Mouse (Mus musculus): ENCODE results near the gene Rptor. TPM values are rescaled to one million over a fixed set of nuclear protein-coding genes. Genes with fewer than 3 reads are reported as not detected.
A peak's percentile ranks its signal among the peaks of the same experiment; 100 is the strongest.

Gene Rptor
- total RNA-seq, 2 experiments from 2014 or later = 42.8 to 47.5 TPM

DNA sequence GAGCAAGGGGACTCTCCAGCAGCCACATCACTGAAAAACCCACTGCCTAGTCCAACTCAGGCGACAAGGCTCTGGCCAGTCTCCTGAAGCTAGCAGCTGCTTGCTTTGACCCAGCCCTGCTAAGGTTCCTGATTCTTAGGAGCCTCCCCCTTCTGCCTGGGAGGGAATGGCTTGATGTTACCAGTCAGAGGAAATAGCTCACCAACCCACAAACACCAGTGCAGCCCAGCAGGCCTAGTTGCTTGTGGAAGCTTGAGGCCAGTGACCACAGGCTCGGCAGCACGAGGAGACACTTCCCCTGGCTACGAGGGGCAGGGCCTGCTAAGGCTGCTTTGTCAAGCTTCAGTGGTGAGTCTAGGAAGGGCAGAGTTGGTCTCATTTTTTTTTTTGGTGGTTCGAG, 322.5 kb downstream of the Rptor start:
- DNase-seq (ENCODE audit: low spot score in 2 of 2) = no peak

DNA sequence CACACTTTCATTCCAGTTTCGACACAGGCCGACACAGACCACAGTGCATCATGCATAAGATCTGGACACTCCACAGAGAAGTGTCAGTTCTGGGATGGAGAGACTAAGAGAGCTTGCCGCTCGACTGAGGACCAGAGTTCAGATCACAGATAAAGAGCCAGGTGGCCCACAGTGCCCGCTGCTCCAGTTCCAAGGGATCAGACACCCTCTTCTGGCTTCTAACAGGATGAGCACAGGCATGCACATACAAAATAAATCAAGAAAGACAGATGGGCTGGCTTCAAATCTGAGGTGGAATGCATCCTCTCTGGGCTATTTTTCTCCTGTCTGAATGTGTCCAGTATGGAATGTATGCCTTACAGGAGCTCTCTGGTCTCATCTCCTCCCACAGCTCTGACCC, 324.1 kb downstream of the Rptor start:
- no peak for DNase-seq (ENCODE audit: low spot score in 2 of 2)

DNA sequence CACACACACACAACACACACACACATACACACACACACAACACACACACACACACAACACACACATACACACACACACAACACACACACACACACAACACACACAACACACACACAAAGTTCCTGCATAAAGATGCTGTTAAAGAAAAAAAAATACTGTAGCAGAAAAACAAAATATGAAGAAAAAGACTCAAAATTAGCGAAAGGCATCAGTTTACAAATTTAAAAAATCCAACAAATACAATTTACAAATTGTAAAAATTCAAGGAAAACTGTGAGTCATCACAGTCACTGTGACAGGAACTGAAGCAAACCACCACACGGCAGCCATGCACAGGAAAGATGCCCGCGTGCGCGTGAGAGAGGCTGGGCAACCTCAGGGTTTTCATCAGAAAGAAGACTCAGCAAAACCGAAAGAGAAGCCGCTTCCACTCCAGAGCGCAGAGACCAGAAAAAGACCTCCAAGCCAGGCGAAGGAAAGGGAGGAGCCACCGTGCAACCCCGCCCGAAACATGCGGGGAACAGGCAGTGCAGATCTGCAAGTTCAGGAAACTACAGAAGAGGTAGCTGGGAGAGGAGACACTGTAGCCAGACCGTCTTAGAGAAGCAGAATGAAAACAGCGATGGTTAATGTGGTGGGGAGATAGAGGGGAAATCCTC, 325.4 kb downstream of the Rptor start:
- DNase-seq (ENCODE audit: low spot score in 2 of 2) = no peak

DNA sequence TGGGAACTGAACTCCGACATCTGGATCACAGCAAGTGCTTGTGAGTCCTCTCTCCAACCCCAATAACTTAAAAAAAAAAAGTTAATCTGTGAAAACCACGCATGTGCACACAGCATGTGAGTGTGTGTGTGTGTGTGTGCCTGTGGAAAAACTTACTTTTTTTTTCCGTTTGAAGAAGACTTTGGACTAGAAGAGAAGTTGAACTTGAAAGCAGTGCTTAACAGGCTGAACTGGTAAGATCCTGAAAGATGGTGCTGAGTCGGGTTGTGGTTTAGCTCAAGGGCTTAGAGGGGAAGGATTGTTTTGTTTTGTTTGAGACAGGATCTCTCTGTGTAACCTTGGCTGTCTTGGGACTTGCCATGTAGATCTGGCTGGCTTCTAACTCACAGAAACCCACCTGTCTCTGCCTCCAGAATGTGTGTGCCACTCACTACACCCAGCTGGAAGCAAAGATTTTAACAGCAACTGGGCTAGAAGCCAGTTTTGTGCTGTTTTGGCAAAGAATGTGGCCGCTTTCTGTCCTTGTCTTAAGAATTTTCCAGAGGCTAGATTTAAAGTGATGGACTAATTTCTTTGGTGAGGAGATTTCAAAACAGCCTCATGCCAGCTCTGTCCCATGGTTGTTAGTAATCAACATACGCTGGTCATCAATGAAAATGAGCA, 327.0 kb downstream of the Rptor start:
- DNase-seq (ENCODE audit: low spot score in 2 of 2) = no peak

DNA sequence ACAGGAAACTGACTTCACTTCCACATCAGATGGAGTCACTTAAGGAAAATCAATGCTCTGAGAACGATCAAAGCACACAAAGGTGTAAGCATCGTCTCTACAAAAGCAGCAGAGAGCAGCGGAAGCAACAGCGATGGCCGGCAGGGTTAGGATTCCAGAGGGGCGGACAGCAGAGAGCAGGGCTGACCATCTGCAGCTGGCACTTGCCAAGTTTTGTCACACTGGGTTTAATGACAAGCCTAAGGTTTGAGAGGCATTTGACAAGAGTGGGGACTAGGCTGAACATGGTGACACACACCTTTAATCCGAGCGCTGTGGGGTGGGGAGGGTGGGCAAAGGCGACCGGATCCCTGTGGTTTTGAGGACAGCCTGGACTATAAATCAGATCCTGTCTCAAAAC, 329.1 kb downstream of the Rptor start:
- no peak for DNase-seq (ENCODE audit: low spot score in 2 of 2)

DNA sequence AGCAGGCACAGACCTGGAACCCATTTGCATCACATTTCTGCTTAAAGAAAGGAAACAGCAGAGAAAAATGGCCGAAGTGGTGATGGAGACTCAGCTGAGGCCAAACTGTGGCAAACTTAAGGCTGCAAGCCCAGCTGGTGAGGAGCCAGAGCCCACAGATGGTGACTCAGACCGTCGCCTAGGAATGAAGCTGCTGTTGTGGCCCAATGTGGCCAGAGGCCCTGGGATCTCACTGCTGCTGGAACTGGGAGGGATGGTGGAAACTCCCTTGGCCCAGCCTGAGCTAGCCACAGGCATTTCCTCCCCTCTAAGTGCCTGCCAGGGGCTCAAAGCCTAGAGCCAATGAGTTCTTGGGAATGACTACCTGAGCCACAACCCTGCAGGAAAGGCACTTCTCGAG, 330.4 kb downstream of the Rptor start:
- DNase-seq (ENCODE audit: low spot score in 2 of 2) = peak in 1 of 2 experiments; percentile 49

DNA sequence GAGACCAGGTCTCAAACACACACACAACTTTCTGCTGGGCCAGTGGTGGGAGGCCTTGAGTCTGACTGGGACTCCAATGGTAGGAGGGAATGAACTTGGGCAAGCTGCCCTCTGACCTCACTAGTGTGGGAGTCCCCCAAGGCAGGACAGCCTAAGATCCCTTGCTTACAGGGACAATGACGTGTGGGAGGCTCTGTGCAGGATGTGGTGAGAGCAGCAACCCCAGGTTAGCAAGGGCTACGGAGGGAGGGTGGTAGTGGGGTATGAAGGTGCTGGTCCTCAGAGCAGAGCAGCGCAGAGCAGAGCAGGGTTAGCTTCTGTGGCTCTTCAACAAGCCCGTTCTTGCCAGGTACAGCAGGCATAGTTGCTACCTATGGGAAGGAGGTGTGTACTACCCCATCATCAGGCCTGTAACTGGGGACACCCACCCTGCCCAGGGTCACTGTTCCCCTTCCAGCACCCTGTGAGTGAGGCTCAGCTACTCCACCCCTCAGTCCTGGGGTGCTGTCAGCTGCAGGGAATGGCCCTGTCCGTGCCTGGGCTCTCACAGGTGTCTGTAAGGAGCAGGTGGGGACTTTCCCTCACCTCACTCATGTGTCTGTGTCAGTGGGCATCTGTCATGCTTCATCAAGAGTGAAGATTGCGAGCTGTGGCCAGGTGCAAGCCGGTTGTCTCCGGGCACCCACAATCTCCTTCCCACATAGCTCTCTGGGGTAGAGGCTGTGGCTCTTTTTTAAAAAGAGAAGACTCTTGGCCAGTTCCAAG, 331.3 kb downstream of the Rptor start:
- DNase-seq (ENCODE audit: low spot score in 2 of 2) = no peak

DNA sequence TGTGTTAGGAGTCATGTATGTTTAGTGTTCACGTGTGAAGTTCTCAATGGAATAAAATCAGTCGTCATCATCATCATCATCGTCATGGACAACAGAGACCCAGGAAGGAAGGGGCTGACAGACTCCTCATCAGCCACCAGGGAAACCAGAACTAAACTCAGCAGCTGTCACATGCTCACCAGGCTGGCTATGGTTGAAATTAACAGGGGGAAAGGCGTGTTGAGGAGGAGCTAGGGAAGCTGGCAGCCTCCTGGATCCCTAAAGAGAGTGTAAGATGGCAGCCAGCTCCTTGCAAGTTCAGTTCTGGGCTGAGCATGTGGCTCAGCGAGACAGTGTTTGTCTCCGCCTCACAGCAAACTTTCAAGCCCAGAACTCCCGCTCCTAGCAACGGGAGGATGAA, 332.1 kb downstream of the Rptor start:
- DNase-seq (ENCODE audit: low spot score in 2 of 2) = no peak

DNA sequence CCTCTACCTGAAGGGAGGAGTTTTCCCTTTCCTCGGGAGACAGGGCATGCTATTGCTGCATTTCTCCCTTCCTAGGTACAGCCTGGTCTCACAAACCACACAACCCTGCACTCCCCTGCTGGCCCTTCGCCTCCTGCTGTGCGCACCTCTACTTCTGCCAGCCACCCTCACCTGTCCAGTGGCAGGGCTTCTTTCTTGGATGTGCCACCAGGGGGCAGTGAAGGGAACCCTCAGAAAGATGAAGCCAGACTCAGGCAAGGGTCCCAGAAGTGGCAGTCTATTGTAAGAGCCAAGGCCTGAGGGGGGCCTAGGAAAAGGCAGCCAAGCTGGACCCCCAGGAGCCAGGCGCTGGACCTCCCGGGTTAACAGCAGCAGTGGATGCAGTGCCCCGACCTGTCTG, 332.8 kb downstream of the Rptor start:
- DNase-seq (ENCODE audit: low spot score in 2 of 2) = peak in 1 of 2 experiments; percentile 66

DNA sequence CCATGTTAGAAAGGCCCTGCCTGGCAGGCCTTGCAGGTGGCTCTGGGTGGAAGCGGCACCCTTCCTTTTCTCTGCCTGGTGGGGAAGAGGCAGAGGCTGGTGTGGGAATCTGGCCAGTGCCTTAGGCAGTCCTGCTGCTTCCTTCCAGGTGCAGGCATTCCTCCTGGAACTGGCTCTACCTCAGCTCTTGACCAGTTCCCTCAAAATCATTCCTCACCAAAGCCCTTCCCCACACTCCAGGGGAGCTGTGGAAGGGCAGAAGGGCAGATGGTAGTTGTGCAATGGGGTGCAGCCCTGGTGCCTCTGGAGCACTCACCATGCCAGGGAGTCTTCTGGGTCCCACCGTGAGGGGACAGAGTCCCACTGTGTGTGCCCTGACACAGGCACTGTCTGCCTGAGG, 333.8 kb downstream of the Rptor start:
- no peak for DNase-seq (ENCODE audit: low spot score in 2 of 2)

DNA sequence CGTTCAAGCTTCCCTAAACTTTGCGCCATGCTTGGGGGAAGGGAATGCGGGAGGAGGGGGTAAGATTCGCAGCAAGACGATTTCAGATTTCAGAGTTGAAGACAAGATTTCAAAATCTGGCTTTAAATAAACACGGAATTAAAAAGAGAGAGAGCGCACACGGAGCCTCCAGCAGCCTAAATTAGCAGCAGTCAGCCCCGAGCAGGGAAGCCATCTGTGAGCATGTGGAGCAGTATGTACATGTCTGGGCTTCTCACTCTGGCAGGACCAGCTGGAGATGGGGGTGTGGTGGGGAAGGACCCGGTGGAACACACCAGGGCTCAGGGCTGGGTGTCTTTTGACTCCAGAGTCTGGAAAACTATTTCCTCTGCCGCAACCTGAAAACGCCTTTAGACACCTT, 334.5 kb downstream of the Rptor start:
- DNase-seq (ENCODE audit: low spot score in 2 of 2) = no peak

DNA sequence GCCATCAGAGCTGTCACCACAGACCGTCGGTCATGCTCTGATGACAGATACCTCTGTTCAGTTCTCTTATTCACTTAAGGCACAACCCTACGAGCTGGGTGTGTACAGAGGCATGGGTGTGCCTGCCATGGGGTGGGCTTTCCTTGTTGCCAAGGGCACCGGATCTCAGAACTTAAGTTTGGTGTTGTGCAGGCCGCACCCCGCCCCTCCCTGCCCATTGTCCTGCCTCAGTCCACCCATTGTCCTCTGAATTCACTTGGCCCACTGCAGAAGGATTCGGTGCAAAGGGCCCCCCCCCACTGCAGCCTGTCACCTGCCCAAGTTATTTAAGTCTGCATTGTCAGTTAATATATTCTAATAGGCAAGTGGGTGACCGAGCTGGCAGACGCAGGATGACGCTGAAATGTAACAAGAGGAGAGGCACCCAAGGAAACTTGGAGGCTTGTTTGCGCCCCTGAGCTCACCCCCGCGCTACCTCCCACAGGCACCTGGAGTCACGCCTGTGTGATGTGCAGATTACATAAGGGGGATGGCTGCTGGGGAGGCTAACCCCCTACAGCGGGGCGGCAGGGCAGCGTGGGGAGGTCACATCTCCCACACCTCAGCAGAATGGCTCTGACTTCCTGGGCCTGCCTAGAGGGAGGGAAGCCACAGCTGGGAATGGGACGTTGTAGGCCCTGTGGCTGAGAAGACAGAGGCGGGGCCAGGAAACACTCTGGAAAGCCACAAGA, 335.2 kb downstream of the Rptor start:
- no peak for DNase-seq (ENCODE audit: low spot score in 2 of 2)

DNA sequence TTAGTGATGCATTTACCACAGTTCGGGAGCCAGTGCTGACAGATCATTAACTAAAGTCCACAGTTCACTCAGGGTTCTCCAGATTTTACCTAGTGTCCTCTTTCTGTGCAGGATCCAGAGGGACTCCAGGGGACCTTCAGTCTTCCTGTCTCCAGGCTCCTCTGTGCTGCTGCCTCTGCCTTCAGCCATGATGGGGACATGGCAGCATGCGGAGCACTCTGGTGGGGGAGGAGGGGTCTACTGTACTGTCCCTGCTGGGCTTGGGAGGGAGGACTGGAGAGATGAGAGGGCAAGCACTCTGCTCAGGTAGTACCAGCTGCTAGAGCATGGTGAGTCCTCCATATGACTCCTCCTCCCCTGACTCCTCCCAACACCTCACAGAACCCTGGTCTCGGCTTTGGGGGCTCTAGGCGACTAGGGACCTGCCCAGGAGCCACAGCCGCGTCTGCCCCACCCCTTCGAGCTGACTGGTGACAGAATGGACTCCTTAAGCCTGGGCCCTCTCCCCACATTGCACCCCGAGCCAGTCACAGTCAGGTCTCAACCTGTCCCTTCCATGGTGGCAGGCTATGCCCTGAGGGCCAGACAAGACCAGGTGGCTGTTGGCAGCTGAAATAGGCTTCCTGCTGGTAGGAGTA, 336.5 kb downstream of the Rptor start:
- DNase-seq (ENCODE audit: low spot score in 2 of 2) = no peak

DNA sequence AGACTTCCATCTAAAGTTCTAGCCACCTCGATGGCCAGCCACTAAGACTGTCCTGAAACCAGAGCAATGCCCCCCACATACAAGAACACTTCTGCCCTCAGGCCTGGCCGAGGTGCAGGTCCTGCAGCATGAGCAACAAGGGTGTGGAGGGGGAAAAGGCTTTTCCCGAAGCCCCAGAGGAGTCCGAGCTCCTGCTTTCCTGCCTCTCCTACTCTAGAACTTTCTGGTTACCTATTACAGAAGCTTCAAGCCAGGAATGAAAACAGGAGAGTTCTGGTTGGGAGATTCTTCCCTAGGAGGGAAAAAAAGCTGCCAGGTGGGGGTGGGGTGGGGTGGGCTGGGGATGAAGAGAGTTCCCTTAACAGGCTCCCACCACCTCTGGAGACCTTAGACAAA, 337.0 kb downstream of the Rptor start:
- DNase-seq (ENCODE audit: low spot score in 2 of 2) = no peak

DNA sequence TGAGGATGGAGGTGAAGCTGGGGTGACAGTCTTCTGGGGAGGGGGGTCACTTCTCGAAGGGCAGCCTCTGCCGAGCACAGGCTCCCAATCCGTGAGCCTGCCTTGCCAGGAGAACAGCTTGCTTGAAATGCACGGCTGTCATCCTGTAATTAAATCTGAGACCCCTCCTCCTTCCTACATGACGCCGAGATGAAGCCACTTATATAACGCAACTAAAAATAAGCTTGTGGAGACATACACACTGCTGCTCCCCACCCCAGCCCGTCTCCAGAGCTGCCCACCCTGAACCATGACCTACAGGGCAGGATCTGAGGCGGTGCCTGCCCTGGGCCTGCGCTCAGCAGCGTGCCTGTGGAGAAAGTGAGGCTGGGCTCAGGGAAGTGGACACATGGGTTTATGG, 337.4 kb downstream of the Rptor start:
- DNase-seq (ENCODE audit: low spot score in 2 of 2) = no peak

DNA sequence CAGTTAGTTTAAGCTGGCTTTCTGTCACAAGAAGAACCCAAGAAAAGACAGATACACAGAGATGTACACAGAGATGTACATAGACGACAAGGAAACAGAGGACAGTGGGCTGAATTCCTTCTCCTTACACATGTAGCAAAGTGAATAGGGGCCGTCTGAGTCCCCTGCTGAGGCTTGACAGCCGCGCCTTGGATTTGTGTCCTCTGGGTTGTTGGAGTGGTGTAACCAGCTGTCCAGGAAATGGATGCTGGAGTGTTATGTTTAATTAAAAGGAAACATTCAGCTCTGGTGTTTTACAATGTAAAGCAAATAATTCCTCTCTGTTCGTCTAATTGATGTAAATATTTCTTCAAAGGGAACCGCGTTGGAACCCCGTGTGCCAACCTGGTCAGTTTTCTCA, 339.1 kb downstream of the Rptor start:
- DNase-seq (ENCODE audit: low spot score in 2 of 2) = no peak

DNA sequence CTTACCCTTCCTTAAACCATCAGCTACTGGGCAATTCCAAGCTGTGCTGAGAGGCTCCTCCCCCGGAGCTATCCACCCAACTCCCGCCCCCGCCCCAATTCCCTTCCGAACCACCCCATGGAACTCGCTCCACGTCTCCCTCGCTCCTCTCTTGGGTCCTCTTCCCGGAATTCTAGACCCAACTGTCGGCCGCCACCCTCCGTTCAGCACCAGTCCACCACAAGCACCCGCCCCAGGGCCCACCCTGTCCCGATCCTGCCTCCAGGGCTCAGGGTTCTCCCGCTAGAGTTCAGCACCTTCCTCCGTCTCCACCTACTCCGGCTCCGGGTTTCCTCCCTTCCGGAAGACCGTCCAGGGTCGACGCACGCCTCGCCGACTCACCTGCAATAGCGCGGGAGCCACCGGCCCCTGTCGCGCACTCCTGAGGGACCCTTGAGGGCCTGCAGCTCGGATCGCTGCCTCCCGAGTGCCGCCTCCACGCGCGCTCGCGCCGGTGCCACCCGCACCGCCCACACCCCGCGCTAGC, 339.6 kb downstream of the Rptor start:
- no peak for DNase-seq (ENCODE audit: low spot score in 2 of 2)

DNA sequence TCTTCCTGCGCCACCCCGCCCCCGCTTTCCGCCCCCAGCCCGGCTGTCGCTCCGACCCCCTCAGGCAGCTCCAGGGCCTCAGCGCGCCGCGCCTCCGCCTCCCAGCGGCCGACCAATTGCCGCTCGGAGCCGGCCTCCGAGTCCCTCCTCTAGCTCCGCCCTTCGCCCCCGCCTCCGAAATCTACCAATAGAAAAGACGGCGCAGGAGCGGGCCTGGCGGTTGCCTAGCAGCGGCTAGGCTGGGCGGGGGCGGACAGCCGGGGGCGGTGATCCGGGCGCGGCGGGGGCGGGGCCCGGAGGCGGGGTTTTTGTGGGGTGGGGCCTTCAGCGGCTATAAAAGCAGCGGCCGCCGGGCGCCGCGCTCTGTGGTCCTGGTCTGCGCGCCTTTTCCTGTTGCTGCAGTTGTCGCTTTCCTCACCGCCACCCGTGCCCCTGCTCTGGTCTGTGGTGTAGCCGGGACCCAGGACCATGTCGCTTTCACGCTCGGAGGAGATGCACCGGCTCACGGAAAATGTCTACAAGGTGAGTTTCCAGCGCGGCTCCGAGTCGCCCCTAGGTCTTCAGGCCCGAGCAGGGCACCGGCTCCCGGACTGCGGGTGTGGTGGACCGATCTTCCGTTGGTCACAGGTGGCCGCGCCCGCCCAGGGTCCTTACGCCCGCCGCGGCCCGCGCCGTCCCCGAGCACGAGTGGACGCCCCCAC, 340.2 kb downstream of the Rptor start, which contains the start of gene Baiap2:
Baiap2 (plus strand) TSS at position 37 of the 701 bp plus-strand sequence.
- DNase-seq (ENCODE audit: low spot score in 2 of 2) = peak; percentile 99

DNA sequence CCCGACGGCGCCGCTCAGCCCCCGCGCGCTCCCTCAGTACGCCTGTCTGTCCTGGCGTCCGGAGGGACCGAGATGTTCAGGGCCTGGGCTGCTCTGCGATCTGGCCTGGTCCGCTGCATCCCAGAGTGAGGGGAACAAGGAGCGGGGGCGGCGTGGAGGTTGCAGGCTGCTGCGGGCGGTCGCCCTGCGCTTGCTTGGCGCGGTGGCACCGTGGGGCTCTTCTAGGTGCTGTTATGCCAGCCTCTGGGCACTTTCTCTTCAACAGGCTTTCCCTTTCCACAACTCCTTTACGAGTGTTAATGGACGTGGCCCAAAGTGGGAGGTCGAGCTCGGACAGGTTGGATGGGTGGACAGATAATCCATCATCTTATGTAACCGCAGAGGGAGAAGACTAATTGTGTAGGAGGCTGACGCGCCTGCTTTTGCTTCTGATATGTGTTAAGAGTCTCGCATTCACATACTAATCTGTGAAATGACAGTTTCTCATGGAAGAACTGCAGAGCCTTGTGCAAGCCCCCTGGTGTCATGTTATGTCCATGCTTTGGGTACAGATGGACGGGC, 340.8 kb downstream of the Rptor start:
- no peak for DNase-seq (ENCODE audit: low spot score in 2 of 2)

DNA sequence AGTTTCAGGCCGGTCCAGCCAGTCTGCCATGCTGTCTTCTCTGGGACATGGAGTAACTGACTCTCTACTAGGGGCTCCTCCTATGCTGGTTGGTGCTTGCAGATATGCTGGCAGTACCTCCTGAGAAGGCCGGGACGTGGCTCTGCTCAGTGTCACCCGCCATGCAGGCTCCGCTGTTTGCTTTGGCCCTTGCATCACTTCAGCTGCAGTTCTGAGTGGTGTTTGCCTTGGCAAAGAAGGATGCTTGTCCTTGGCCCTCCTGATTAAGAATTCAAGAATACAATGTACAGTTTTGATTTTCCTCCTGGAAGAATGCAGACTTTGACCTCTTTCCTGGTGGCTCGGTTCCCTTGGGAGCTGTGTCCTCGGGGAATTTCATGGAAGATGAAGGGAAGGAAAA, 342.6 kb downstream of the Rptor start:
- DNase-seq (ENCODE audit: low spot score in 2 of 2) = no peak
